Mouse (Mus musculus): ENCODE data around the gene Pcdh17. TPM values are rescaled to one million over a fixed set of nuclear protein-coding genes. Genes with fewer than 3 reads are reported as not detected.

Pcdh17 gene
- 0.32 and 0.34 TPM in 2 replicates for polyA plus RNA-seq (2012; rRNA removed)

GRCm38 (mm10) chr14:84443288-84443686 lies at the start of gene Pcdh17:
Gene Pcdh17 (plus strand): TSS chr14:84443563.

All from liver, embryonic 14 days (tissue).